Comparison of ENCODE assay signal across 12 mouse cellular contexts in genomic region chr2:18100914-18101313, GRCm38 (mm10). TPM values are rescaled to one million over a fixed set of nuclear protein-coding genes. Genes with fewer than 3 reads are reported as not detected.
DNase-seq lines count a peak whose midpoint lies in the region; ATAC-seq and TF ChIP-seq lines count a peak whose summit lies in the region.
"Had no signal": no experiment of that assay in that cellular context is flagged by ENCODE, and none has a peak within 500 bp of the region (broad histone marks: within the 10 kb centered on the region; RNA-seq: fewer than 3 reads in every experiment).

No protein-coding gene starts in this region.

- no peak for DNase-seq in layer of hippocampus, adult 2 months (ENCODE audit: low spot score in 2 of 2)
- DNase-seq in layer of hippocampus, postnatal 14 days (ENCODE audit: low spot score in 2 of 2) = no peak
- peak; percentile 47 for DNase-seq in 416B (ENCODE audit: low read depth)
- peak; percentile 29 for DNase-seq in CH12.LX (ENCODE audit: extremely low read depth)
- DNase-seq in induced T-regulatory cell, adult 2 months (ENCODE audit: low read depth) = peak; percentile 56
- DNase-seq in limb, embryonic 10.5 days (ENCODE audit: low spot score) = no peak
- DNase-seq in gastrocnemius, postnatal 14 days = no peak
- DNase-seq: kidney, adult 18-20 months; right cerebral cortex, adult 18-20 months had no signal

- H3K4me3 ChIP-seq in layer of hippocampus, adult 2 months = no peak overlapping the region
- H3K4me3 ChIP-seq in CH12.LX (replicated peaks in 1 of 3; ENCODE audit: low read depth in 2 of 3, low read length in 2 of 3, poor library complexity in 1 of 3) = no peak overlapping the region
- no peak overlapping the region for H3K4me3 ChIP-seq in neural tube, embryonic 15.5 days (replicated peaks)
- H3K4me3 ChIP-seq in limb, embryonic 10.5 days = no peak overlapping the region
- H3K4me3 ChIP-seq: erythroblast, embryonic 14.5 days; heart, embryonic 15.5 days had no signal

- H3K36me3 ChIP-seq in CH12.LX (replicated peaks in 1 of 2; ENCODE audit: control insufficient read depth in 1 of 2, insufficient read depth in 1 of 2, low read length in 1 of 2) = peaks cover 26 to 58% of the 10 kb centered on the region in 2 experiments
- peaks cover 20% of the 10 kb centered on the region for H3K36me3 ChIP-seq in neural tube, embryonic 15.5 days
- H3K36me3 ChIP-seq in limb, embryonic 10.5 days = peaks cover 64% of the 10 kb centered on the region

- H3K27ac ChIP-seq in layer of hippocampus, adult 2 months = no peak overlapping the region
- no peak overlapping the region for H3K27ac ChIP-seq in CH12.LX (ENCODE audit: insufficient read depth, low read depth)
- no peak overlapping the region for H3K27ac ChIP-seq in neural tube, embryonic 15.5 days (replicated peaks)
- no peak overlapping the region for H3K27ac ChIP-seq in limb, embryonic 10.5 days
- H3K27ac ChIP-seq: heart, embryonic 15.5 days had no signal

- TF ChIP-seq CTCF in layer of hippocampus, adult 2 months (conservative IDR thresholded peaks at IDR 0.05) = peak; percentile 49
- peak in 1 of 2 experiments; percentile 48; a peak in 2 of 4 replicates for TF ChIP-seq CTCF in CH12.LX (conservative IDR thresholded peaks at IDR 0.05 in 1 of 2, IDR thresholded peaks at IDR 0.05 in 1 of 2; ENCODE audit: low read depth in 2 of 2, low read length in 2 of 2)

- H3K9ac ChIP-seq in CH12.LX (ENCODE audit: insufficient read depth, low read depth) = no peak overlapping the region
- no peak overlapping the region for H3K9ac ChIP-seq in neural tube, embryonic 15.5 days (replicated peaks)
- H3K9ac ChIP-seq: heart, embryonic 15.5 days had no signal

- peaks cover 13% of the 10 kb centered on the region for H3K79me2 ChIP-seq in CH12.LX (replicated peaks; ENCODE audit: control insufficient read depth, extremely low read depth, insufficient read depth, poor library complexity, severe bottlenecking)

- no peak for TF ChIP-seq EP300 in CH12.LX (IDR thresholded peaks at IDR 0.05; ENCODE audit: low read length)

- dilution Hi-C loops in CH12.LX (cut with MboI; ENCODE audit: extremely low pct_ligation_motif_present, extremely low pct_unique_long_range_greater_than_20kb, low sequenced_read_pairs) = no loop called here

- ATAC-seq in neural tube, embryonic 15.5 days (ENCODE audit: low FRiP score) = no peak

- H3K27me3 ChIP-seq in CH12.LX (replicated peaks) = no peaks in the 10 kb centered on the region
- H3K27me3 ChIP-seq in neural tube, embryonic 15.5 days (replicated peaks) = no peaks in the 10 kb centered on the region
- no peaks in the 10 kb centered on the region for H3K27me3 ChIP-seq in limb, embryonic 10.5 days (ENCODE audit: low read depth, poor library complexity, severe bottlenecking)
- H3K27me3 ChIP-seq: heart, embryonic 15.5 days had no signal

- 91% methylated on average over 2 of the region's 2 CpGs for WGBS in neural tube, embryonic 15.5 days
- WGBS in limb, embryonic 10.5 days = 94% methylated on average over 2 of the region's 2 CpGs

- intact Hi-C loops in gastrocnemius, postnatal 14 days (cut with DNase I; ENCODE audit: low total_unique reads) = no loop called here

- in situ Hi-C loops in CH12.LX (cut with MboI; ENCODE audit: low pct_ligation_motif_present, low pct_unique_long_range_greater_than_20kb, low sequenced_read_pairs) = no loop called here

- TF ChIP-seq POLR2A in CH12.LX (IDR thresholded peaks at IDR 0.05; ENCODE audit: low read depth, low read length) = no peak

- H3K4me1 ChIP-seq in CH12.LX (ENCODE audit: control insufficient read depth in 1 of 2, insufficient read depth in 2 of 2) = peaks cover 5 to 8% of the 10 kb centered on the region in 2 experiments; a peak in 3 of 4 replicates
- H3K4me1 ChIP-seq in neural tube, embryonic 15.5 days = no peaks in the 10 kb centered on the region
- no peaks in the 10 kb centered on the region for H3K4me1 ChIP-seq in limb, embryonic 10.5 days
- H3K4me1 ChIP-seq: heart, embryonic 15.5 days had no signal

- peak; percentile 46 for TF ChIP-seq RAD21 in CH12.LX (IDR thresholded peaks at IDR 0.05; ENCODE audit: low read depth, low read length)

- H3K9me3 ChIP-seq in CH12.LX (replicated peaks; ENCODE audit: low read length) = peaks cover 6% of the 10 kb centered on the region
- H3K9me3 ChIP-seq in neural tube, embryonic 15.5 days (replicated peaks) = no peaks in the 10 kb centered on the region
- H3K9me3 ChIP-seq in limb, embryonic 10.5 days (replicated peaks) = no peaks in the 10 kb centered on the region; the same call in 1 of the 2 replicates
- H3K9me3 ChIP-seq: heart, embryonic 15.5 days had no signal

- no peak overlapping the region for H3K4me2 ChIP-seq in CH12.LX (ENCODE audit: insufficient read depth, low read depth, poor library complexity, severe bottlenecking)
- no peak overlapping the region for H3K4me2 ChIP-seq in neural tube, embryonic 15.5 days
- H3K4me2 ChIP-seq: heart, embryonic 15.5 days had no signal

TF ChIP-seq in CH12.LX, 34 proteins besides CTCF, POLR2A, EP300 and RAD21:
- TF ChIP-seq SMC3 (IDR thresholded peaks at IDR 0.05; ENCODE audit: low read depth, low read length) (peak; percentile 54), NRF1 (IDR thresholded peaks at IDR 0.05; ENCODE audit: low read depth, low read length) (no peak), MAX (IDR thresholded peaks at IDR 0.05; ENCODE audit: low read length) (peak; percentile 28; the same call in 1 of the 2 replicates), USF1 (IDR thresholded peaks at IDR 0.05; ENCODE audit: low read depth, low read length) (0 out of 2 replicates have a peak, but pooled peaks have one; percentile 10), MYC (IDR thresholded peaks at IDR 0.05; ENCODE audit: low read depth, low read length) (peak; percentile 58; the same call in 1 of the 2 replicates)
TF ChIP-seq in CH12.LX: peak in this region for 4.

RNA-seq across cellular contexts. Expression of gene Mllt10, which starts 45.9 kb away (rescaled TPM):
- 10 to 100 TPM; 63.6 to 67.6 TPM for total RNA-seq in layer of hippocampus, adult 2 months (2021)
- total RNA-seq in layer of hippocampus, postnatal 14 days (2021) = 10 to 100 TPM; 51.0 to 63.0 TPM
- total RNA-seq in CH12.LX (2012; rRNA removed) (23.4 and 27.2 TPM in 2 replicates), CH12.LX (2014; rRNA removed) (22.0 and 23.0 TPM in 2 replicates)
- polyA plus RNA-seq in CH12.LX (2012; ENCODE audit: insufficient read length, low read depth) = 36.6 and 39.2 TPM in 2 replicates
- polyA plus RNA-seq in neural tube, embryonic 15.5 days (2015; fragmentation: Nextera tagmentation; extraction: Ambion mirVana) = 46.2 and 57.7 TPM in 2 replicates
- 56.9 and 65.3 TPM in 2 replicates for polyA plus RNA-seq in limb, embryonic 10.5 days (2016; fragmentation: Nextera tagmentation; extraction: Ambion mirVana)
- 10 to 100 TPM; 19.0 to 20.5 TPM for total RNA-seq in gastrocnemius, postnatal 14 days (2021)

RNA-seq across cellular contexts. Expression of gene Skida1, which starts 52.1 kb away (rescaled TPM):
- 10 to 100 TPM; 16.8 to 16.9 TPM for total RNA-seq in layer of hippocampus, adult 2 months (2021)
- 10 to 100 TPM; 15.4 to 16.8 TPM for total RNA-seq in layer of hippocampus, postnatal 14 days (2021)
- total RNA-seq in CH12.LX (2012; rRNA removed) = 0.85 and 1.3 TPM in 2 replicates
- 0.35 and 0.59 TPM in 2 replicates for total RNA-seq in CH12.LX (2014; rRNA removed)
- 0.26 and 0.36 TPM in 2 replicates for polyA plus RNA-seq in CH12.LX (2012; ENCODE audit: insufficient read length, low read depth)
- polyA plus RNA-seq in neural tube, embryonic 15.5 days (2015; fragmentation: Nextera tagmentation; extraction: Ambion mirVana) = 3.8 and 5.2 TPM in 2 replicates
- 7.0 and 11.5 TPM in 2 replicates for polyA plus RNA-seq in limb, embryonic 10.5 days (2016; fragmentation: Nextera tagmentation; extraction: Ambion mirVana)
- total RNA-seq in gastrocnemius, postnatal 14 days (2021) = 1 to 10 TPM in 1 of 2 experiments, under 1 TPM in 1; 1.00 to 1.0 TPM
- polyA plus RNA-seq: erythroblast, embryonic 14.5 days had no signal

Comparison
In these comparisons a context has a peak if more than half of its experiments do, and no peak if none do; other contexts are left out.
1. DNase-seq: peak in 416B (single experiment), CH12.LX (single experiment) and induced T-regulatory cell, adult 2 months (single experiment); none in layer of hippocampus, adult 2 months (0 of 2), layer of hippocampus, postnatal 14 days (0 of 2), limb, embryonic 10.5 days (single experiment) and gastrocnemius, postnatal 14 days (single experiment).
2. RNA of gene Skida1, which starts 52.1 kb away (total RNA-seq): 16.8 to 16.9 TPM in layer of hippocampus, adult 2 months and 15.4 to 16.8 TPM in layer of hippocampus, postnatal 14 days; 1.00 to 1.0 TPM in gastrocnemius, postnatal 14 days and 0.35 to 1.3 TPM in CH12.LX; every median in the first group is over 4 times any median in the second.